Mouse (Mus musculus) gonadal fat pad, adult 2 months (tissue): Measurements from ENCODE around the gene Ubl3. TPM values are rescaled to one million over a fixed set of nuclear protein-coding genes. Genes with fewer than 3 reads are reported as not detected.
A peak's percentile ranks its signal among the peaks of the same experiment; 100 is the strongest.

Experiments used
- DNase-seq: peaks from one replicate; pipeline ENCODE4 v3.0.0-alpha.2; 2012; ENCODE audit warnings: low read depth
- polyA plus RNA-seq: library from polyadenylated mRNA; depleted of rRNA; stranded (reverse); fragments of >200 nt; gene quantifications from 2 replicates; pipeline ENCODE4 v1.2.3, GENCODE M21; 2012

The Ubl3 gene
- polyA plus RNA-seq, 1 experiment, result 72.2 TPM

GRCm38 (mm10) chr5:148527632-148528031, 25.0 kb downstream of the Ubl3 start:
- DNase-seq, result no peak

GRCm38 (mm10) chr5:148526631-148527030, 26.0 kb downstream of the Ubl3 start:
- DNase-seq, result no peak

DNA sequence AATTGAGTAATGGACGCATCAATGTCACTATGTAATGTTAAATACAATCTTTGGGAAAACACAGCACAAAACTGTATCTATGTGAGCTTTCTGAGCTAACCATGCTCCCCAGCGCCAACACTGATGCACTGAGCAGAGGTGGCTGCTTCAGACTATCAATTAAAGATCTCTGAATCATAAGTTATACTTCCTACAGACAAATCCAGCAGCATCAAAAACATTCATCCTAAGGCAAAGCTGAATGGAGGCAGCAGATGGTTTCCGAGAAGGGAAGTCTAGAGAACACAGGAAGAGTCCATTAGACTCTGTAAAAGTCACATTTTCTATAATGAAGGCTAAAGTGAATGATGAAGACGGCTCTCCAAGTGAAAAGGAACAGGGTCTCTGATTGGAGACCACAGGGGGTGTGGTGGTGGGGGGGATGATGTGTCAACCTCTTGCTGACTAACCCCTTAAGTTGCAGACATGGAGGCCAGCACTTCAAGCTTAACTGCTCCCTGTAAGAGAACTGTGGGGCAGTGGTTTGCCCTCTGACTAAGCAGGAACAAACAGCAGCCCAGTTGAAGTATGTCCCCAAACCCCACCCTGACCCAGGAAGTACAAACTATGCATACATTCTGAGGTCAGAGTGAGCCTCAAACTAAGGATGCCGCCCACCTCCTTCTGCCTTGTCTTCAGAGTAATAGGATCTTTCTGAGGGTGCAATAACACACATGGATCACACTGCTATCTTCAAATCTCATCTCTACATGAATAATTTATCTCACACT, 29.2 kb downstream of the Ubl3 start:
- DNase-seq, result no peak

GRCm38 (mm10) chr5:148522378-148522777, 30.2 kb downstream of the Ubl3 start:
- DNase-seq, result no peak

DNA sequence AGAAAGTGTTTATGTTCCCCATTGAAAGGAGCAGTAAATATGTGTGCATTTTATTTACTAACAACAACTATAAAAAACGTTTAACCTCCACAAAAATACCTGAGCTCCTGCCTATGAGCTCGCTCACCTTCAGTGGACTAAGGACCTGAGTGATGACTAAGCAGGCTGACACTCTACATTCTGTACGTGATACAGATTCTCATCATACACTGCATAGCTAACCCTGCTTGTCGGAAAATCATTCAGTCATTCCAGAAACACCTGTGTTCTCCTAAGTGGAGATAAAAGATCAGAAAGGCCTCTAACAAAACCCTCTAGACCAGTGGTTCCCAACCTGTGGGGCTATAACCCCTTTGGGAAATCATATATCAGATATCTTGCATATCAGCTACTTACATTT, 35.1 kb downstream of the Ubl3 start:
- DNase-seq, result no peak

DNA sequence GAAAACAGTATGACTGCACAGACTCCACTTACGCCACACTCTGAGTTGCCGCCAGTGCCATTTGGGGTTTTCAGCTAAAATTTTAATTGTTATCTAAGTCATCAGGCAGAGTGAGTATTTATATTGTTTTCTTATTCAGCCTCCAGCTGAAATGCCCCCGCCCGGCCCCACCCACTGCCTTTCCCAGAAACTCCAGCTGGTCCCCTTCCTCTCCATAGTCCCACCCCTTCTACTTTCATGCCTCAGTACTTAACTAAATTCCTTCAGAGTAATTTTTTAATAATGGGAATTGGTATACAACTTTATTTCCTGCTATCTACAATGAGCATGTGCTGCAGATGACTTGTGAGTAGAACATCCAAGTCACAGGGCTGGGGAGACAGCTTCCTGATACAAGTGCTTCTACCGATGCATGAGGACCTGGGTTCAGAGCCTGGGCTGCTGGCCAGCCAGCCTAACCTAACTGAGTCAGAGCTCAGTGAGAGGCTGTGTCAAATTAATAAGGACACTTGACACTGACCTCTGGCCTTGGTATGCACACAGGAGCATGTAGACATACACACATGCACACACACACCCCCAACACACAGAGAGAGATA, 40.4 kb downstream of the Ubl3 start:
- no peak for DNase-seq

DNA sequence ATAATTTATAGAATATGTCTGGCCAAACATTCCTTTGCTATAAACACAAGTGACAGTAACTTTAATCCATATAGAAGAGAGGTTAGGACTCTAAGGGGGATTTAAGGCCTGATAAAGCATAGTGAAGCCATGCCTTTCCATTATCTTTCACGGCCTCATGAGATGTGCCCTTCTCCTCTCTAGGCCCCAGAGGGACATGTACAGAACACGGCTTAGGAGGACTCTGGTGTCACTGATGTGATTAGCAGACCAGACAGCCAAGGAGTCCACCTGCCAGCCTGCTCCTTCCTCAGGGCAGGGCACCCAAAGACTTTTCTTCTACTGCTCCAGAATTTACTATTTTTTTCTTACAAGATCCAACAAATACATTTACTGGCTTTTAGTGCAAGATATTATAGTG, 42.3 kb downstream of the Ubl3 start:
- DNase-seq, result no peak

GRCm38 (mm10) chr5:148509731-148510130, 42.9 kb downstream of the Ubl3 start:
- DNase-seq, result no peak

DNA sequence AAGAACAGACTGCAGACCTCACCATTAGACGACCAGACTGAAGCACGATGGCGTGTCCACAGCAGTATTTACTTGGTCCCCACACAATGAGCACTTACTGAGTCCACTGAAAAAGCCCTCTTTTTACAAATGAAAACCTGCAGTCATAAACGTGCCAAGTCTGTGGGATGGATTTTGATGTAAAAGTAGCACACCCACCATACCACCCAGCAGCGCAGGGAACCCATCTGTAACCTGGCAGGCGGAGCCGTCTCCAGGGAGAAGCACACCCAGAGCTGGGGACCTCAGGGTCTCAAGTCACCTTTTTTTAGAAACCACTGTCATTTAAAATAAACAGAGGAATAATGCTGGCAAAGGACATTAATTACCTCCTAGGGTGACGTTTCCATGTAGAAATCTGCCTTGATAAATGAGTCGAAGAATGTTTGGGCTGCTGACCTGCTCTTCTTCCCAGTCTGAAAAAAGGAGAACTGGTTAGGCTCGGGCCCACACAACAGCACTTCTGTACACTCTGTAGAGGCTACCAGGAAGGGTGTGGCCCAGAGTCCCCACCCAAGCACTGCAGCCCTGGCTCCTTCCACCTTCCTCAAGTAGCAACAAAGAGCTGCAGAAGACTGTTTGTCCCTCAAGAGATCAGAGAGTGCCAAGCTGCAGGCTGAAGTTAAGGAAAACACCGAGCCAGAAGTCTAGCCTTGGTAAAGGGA, 43.5 kb downstream of the Ubl3 start:
- DNase-seq, result no peak

DNA sequence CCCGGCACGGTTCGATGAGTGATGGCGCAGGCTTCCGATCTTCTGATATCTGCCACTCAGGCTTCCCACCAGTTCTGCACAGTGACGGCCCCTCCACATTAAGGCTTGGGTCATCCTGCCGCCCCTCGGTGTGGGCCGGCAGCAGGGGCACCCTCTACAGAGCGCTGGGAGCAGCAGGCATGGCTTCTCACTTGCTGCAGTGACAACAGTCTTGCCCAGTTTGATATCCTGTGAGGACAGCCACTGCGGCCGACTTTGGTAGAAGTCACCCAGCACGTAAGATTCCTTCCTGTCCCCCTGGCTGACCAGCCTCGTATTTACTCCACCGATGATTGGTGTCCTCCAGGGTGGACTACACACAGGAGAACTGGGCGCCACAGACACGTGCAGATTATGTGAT, 47.2 kb downstream of the Ubl3 start:
- no peak for DNase-seq

DNA sequence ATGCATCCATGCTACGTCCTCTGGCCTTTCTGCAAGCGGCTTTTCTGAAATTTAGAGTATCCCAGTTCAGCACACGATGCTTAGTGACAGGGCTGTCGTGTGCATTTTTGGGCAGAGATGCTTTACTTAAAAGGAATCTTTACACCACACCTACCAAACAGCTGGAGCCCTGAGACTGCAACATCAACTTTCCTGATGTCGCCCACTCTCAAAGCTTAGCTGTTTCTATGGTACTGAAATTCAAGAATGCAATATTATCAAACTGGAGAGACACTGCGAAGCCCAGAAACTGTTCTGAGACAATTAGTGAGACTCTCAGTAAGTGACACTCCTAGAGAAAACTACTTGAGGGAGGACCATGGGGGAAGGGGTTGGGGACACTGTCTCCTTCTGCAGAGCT, 50.4 kb downstream of the Ubl3 start:
- no peak for DNase-seq

DNA sequence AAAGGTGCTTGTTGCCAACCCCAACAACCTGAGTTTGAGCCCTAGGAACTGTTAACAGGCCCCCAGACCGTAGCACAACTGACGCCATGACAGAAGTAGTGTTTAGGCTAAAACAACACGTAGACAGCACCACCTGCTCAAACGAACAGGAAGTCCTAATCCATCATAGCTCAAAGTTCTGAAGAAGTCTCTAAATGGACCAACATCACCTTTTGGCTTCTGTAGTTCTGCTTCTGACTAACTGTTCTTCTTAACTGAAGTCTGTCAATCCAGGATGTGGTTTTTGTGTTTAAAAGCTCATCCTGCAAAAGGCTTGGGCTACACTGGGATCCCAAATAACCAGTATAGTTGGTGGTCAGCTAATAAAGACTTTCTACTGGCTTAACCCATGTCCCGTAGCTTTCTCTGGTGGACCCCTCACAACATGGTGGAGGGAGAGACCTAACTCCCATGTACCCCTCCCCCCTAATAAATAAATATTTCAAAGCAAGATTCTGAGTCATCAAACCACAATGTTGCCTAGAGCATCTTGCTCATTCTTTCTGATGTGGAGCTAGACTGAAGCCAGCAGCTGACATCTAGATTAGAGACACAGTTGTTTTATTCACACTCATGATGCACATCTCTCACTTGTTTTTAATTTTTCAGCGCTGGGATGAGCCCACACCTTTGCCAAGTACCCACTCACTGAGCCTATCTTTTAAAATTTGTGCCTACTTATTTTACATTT, 51.2 kb downstream of the Ubl3 start:
- DNase-seq, result no peak

GRCm38 (mm10) chr5:148500516-148500915, 52.1 kb downstream of the Ubl3 start:
- DNase-seq, result peak; percentile 13

DNA sequence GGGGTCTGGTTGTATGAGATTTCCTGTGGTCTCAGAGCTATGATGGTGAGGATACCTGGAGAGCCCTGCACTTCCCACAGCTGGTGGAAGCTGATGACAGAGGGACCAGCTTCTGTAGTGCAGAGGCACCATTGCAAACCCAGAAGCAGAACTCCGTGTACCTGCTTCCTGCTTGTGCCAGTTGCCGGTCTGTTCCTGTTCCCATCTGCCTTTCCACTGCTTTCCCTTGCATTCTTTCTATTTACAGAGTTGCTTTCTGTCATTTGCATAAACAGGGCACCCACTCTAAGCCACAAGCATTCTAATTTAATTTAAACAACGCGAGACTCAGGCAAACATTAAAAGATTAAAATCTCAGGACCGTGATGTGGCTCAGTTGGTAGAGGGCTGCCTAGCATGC, 53.0 kb downstream of the Ubl3 start:
- DNase-seq, result no peak

- DNase-seq, result no peak
Measured at GRCm38 (mm10) chr5:148495991-148496390, 56.6 kb downstream of the Ubl3 start.

- DNase-seq, result no peak
Measured at GRCm38 (mm10) chr5:148495173-148495572, 57.4 kb downstream of the Ubl3 start.

DNA sequence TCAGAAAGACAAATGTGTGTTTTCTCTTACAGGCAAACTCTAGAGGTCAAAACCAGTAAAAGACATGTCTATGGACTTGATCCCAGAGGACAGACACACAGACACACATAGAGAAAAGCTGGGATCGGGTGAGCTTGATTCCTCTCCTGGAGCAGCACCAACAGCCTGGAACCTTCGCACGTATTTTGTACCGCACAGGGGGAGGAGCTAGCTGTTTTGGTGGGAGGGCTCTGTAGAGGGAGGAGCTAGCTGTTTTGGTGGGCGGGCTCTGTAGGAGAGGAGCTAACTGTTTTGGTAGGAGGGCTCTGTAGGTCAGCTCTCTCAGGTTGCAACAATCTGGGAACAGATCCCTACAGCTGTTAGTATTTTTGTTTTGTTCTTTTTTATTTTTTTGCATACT, 58.3 kb downstream of the Ubl3 start:
- DNase-seq, result no peak

DNA sequence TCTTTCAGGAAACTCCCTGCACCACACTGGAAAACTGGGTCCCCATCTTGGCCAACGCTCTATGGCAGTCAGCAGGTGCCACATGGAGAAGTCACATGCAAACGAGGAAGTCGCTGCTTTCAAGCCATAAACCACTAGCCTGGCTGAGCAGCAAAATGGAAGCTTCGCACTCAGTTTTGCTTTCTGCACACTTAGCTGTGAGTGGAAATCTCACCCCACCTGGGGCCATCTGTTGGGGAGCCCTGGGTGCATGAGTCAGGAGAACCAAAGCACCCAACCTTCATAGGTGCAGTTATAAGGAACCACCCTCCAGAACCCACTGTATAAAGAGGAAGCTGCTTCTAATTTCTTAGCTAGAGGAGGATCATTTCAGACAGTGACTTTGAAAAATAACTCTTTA, 59.6 kb downstream of the Ubl3 start:
- DNase-seq, result no peak

GRCm38 (mm10) chr5:148490391-148490790, 62.2 kb downstream of the Ubl3 start:
- no peak for DNase-seq

DNA sequence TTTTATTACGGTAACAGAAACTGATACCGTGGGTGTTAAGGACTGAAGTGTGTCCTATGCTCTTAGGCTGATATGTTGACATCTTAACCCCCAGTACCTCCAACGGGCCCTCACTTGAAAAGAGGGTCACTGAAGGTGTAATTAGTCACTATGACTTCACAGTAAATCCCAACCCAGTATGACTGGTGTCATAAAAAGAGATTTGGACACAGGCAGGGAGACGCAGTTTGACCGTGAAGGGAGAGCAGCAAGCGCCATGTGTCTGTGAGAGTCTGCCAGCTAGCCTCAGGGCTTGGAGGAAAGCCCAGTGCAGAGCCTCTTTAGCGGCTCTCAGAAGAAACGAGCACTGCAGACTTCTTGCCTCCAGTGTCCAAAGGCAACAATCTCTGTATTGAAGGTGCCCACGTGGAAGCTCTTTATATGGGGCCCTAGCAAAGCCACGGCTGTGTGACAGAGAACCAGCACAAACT, 62.8 kb downstream of the Ubl3 start:
- DNase-seq, result peak; percentile 40

- DNase-seq, result no peak
Measured at GRCm38 (mm10) chr5:148488891-148489723, 63.5 kb downstream of the Ubl3 start.
